Mouse (Mus musculus): Measurements from ENCODE around the gene Rab21.

- TF ChIP-seq POLR2A (IDR thresholded peaks at IDR 0.05; ENCODE audit: low read depth, low read length): no peak
- TF ChIP-seq CTCF (IDR thresholded peaks at IDR 0.05; ENCODE audit: borderline replicate concordance, insufficient read depth, low read length): no peak
These were observed 13.1 kb upstream of the Rab21 start for GRCm38 (mm10) chr10:115328514-115328913.

Data from embryonic fibroblast, embryonic 13.5 days (primary cell).